Mouse (Mus musculus) liver, embryonic 14.5 days (tissue): Measurements from ENCODE around the gene Endog. TPM values are rescaled to one million over a fixed set of nuclear protein-coding genes. Genes with fewer than 3 reads are reported as not detected.
A peak's percentile ranks its signal among the peaks of the same experiment; 100 is the strongest.

Source experiments
- ATAC-seq: fragments of 200-750 bp; cut with Nextera tagmentation; 2 replicates; pipeline ENCODE4 v1.8.0; 2017; ENCODE audit warnings: moderate number of reproducible peaks, mild to moderate bottlenecking, moderate library complexity; ENCODE audit not compliant: insufficient read depth
- DNase-seq, 3 experiments: peaks; one replicate each; pipeline ENCODE4 v3.0.0-alpha.2; 2012 to 2013; ENCODE audit warnings: low read depth in 3 of 3, low spot score in 3 of 3
- H3K27ac ChIP-seq: fragments of 300-500 bp; sonication (generic); 2 replicates; pipeline ENCODE4 v1.5.1; 2014; ENCODE audit warnings: moderate library complexity, mild to moderate bottlenecking, control low read depth, inconsistent platforms
- H3K27me3 ChIP-seq: fragments of 300-500 bp; sonication (generic); 2 replicates; pipeline ENCODE4 v1.6.1; 2014; ENCODE audit warnings: mild to moderate bottlenecking, low read length, moderate library complexity; ENCODE audit not compliant: control insufficient read depth, insufficient read depth
- H3K36me3 ChIP-seq: fragments of 300-500 bp; sonication (generic); replicated peaks from 2 replicates; pipeline ENCODE4 v1.6.1; 2014; ENCODE audit warnings: low read depth; ENCODE audit not compliant: control insufficient read depth, insufficient read depth
- H3K4me1 ChIP-seq, 2 experiments: fragments of 200-500 bp in 1 of 2; fragments of 300-500 bp in 1 of 2; sonication (generic) in 1 of 2; replicated peaks; 2 replicates each; pipeline ENCODE4 v1.6.1; 2012 to 2014; ENCODE audit warnings: antibody characterized with exemption in 1 of 2, inconsistent platforms in 1 of 2, low read length in 1 of 2; ENCODE audit not compliant: control insufficient read depth in 2 of 2, insufficient read depth in 2 of 2
- H3K4me2 ChIP-seq: fragments of 300-500 bp; sonication (generic); 2 replicates; pipeline ENCODE4 v1.6.1; 2014; ENCODE audit warnings: low read depth, mild to moderate bottlenecking, control low read depth, moderate library complexity
- H3K4me3 ChIP-seq, 2 experiments: fragments of 200-500 bp in 1 of 2; fragments of 300-500 bp in 1 of 2; sonication (generic) in 1 of 2; 2 replicates each; pipeline ENCODE4 v1.5.1; 2012 to 2014; ENCODE audit warnings: low read depth in 2 of 2, low read length in 2 of 2, mild to moderate bottlenecking in 2 of 2, control low read depth in 1 of 2, inconsistent platforms in 1 of 2, moderate library complexity in 1 of 2; ENCODE audit not compliant: insufficient read depth in 1 of 2
- H3K9ac ChIP-seq: fragments of 300-500 bp; sonication (generic); replicated peaks from 2 replicates; pipeline ENCODE4 v1.6.1; 2014; ENCODE audit warnings: mild to moderate bottlenecking, control low read depth, moderate library complexity
- H3K9me3 ChIP-seq: fragments of 300-500 bp; sonication (generic); 2 replicates; pipeline ENCODE4 v1.6.1; 2016; ENCODE audit warnings: low read length, mixed read lengths; ENCODE audit not compliant: control insufficient read depth
- CTCF ChIP-seq: IDR thresholded peaks from 2 replicates; pipeline ENCODE4 v1.5.1; 2016; ENCODE audit warnings: antibody characterized with exemption, low read depth, control low read depth
- EP300 ChIP-seq: IDR thresholded peaks from 2 replicates; pipeline ENCODE4 v1.6.1; 2016; ENCODE audit warnings: antibody characterized with exemption, low read depth
- WGBS: fragments of 180-500 bp; shearing (Covaris S2); extraction: QIAGEN DNeasy Blood & Tissue Kit; methylation state at CpG from one replicate; pipeline ENCODE4 v1.1.7; 2014; ENCODE audit not compliant: insufficient replicate concordance; 5-methylcytosine and 5-hydroxymethylcytosine counted together
- polyA plus RNA-seq, 2 experiments: library from polyadenylated mRNA; depleted of rRNA in 1 of 2; stranded (reverse) in 1 of 2; unstranded in 1 of 2; fragments of >200 nt; fragmentation: Nextera tagmentation in 1 of 2; extraction: Ambion mirVana in 1 of 2; gene quantifications; 2 replicates each; pipeline versions ENCODE4 v1.2.1 to v1.2.3; 2012 to 2014

Gene Endog
- polyA plus RNA-seq, 2 experiments, result 11.9 to 20.3 TPM

DNA sequence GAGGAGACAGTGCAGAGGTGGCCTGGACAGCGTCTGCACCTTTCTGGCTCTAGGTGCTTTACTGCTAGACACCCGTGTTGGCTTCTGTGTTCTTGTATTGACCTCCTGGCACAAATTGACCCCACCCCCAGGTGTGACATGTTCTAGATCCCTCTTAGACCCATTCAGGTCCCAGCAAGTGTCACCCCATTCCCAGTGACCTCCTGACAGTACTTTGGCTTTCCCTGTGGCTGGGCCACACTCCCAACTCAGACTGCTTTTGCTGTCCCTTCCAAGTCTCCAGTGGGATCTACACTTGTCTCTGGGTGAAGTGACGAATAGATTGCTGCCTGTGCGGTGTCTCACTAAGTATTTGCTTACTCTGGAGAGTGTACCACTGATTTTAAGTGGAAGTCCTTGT is 36.1 kb downstream of the Endog start:
- no peak overlapping the region for H3K4me3 ChIP-seq
- no peaks in the 10 kb centered on the region for H3K36me3 ChIP-seq
- WGBS, result 68% methylated on average over 4 of the region's 4 CpGs
- no peak overlapping the region for H3K27ac ChIP-seq
- peaks cover 3 to 13% of the 10 kb centered on the region in 2 experiments; a peak in 3 of 4 replicates for H3K4me1 ChIP-seq
- H3K9ac ChIP-seq, result no peak overlapping the region
- H3K9me3 ChIP-seq, result no peaks in the 10 kb centered on the region
- DNase-seq (no peak), ATAC-seq (no peak)
- TF ChIP-seq CTCF, result no peak
- TF ChIP-seq EP300, result no peak
- H3K27me3 ChIP-seq, result no peaks in the 10 kb centered on the region
- no peak overlapping the region for H3K4me2 ChIP-seq

GRCm38 (mm10) chr2:30207886-30208285 is 36.6 kb downstream of the Endog start:
- 66% methylated on average over 5 of the region's 5 CpGs for WGBS
- DNase-seq (no peak), ATAC-seq (no peak)
- Histone ChIP-seq H3K36me3 (no peaks in the 10 kb centered on the region), H3K27me3 (no peaks in the 10 kb centered on the region), H3K9me3 (no peaks in the 10 kb centered on the region), H3K4me3 (no peak overlapping the region), H3K27ac (no peak overlapping the region), H3K4me1 (peaks cover 3 to 16% of the 10 kb centered on the region in 2 experiments; a peak in 3 of 4 replicates), H3K4me2 (no peak overlapping the region), H3K9ac (no peak overlapping the region)
- TF ChIP-seq EP300, result no peak
- TF ChIP-seq CTCF, result no peak

DNA sequence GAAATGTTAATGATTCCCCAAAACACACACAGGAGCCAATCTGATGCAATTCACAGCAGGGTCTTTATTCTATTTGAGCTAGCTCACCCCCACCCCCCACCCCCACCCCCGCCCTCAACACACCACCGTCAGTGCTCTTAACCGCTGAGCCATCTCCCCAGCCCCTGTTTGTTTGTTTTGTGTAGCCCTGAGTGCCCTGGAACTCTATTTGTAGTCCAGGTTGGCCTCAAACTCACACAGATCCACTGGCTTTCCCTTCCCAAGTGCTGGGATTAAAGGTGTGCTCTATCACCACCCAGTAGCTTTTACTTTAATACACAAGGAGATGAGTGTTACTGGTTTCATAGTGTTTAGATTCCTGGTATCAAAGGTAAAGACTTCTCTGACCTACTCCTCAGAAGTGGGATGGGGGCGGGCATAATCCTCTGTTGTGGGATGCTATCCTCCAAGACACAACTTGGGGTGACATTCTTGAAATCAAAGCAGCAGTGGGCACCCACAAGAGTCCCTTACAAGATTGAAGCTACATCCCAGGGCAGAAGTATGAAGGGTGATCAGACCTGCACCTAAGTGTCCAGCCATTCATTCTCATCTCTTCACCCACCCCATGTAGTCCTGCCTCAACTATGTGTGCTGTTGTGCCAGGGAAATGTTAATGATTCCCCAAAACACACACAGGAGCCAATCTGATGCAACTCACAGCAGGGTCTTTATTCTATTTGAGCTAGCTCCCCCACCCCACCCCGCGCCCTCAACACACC is 40.3 kb downstream of the Endog start:
- TF ChIP-seq EP300 (no peak), CTCF (no peak)
- H3K4me3 ChIP-seq, result no peak overlapping the region
- no peak overlapping the region for H3K27ac ChIP-seq
- no peak overlapping the region for H3K4me2 ChIP-seq
- H3K27me3 ChIP-seq, result no peaks in the 10 kb centered on the region
- H3K4me1 ChIP-seq, result peaks cover 0 to 5% of the 10 kb centered on the region in 2 experiments; a peak in 2 of 4 replicates
- no peaks in the 10 kb centered on the region for H3K36me3 ChIP-seq
- WGBS, result 50% methylated on average over 6 of the region's 6 CpGs
- H3K9ac ChIP-seq, result no peak overlapping the region
- peak; percentile 26; the same call in 1 of the 2 replicates for ATAC-seq
- H3K9me3 ChIP-seq, result no peaks in the 10 kb centered on the region
- no peak for DNase-seq

- Histone ChIP-seq H3K4me3 (no peak overlapping the region), H3K36me3 (no peaks in the 10 kb centered on the region), H3K27ac (no peak overlapping the region), H3K4me2 (no peak overlapping the region), H3K4me1 (peaks cover 0 to 4% of the 10 kb centered on the region in 2 experiments; a peak in 1 of 4 replicates), H3K9me3 (no peaks in the 10 kb centered on the region), H3K27me3 (no peaks in the 10 kb centered on the region), H3K9ac (no peak overlapping the region)
- DNase-seq, result no peak
- WGBS, result 50% methylated on average over 4 of the region's 4 CpGs
- ATAC-seq, result no peak
- no peak for TF ChIP-seq EP300
- TF ChIP-seq CTCF, result no peak
Observed at GRCm38 (mm10) chr2:30212169-30212545, 40.9 kb downstream of the Endog start.

GRCm38 (mm10) chr2:30212951-30213350 is 41.7 kb downstream of the Endog start:
- Histone ChIP-seq H3K4me2 (no peak overlapping the region), H3K4me3 (no peak overlapping the region), H3K9me3 (no peaks in the 10 kb centered on the region), H3K9ac (no peak overlapping the region), H3K27ac (no peak overlapping the region), H3K4me1 (peaks cover 0 to 4% of the 10 kb centered on the region in 2 experiments; a peak in 1 of 4 replicates), H3K36me3 (no peaks in the 10 kb centered on the region), H3K27me3 (no peaks in the 10 kb centered on the region)
- 59% methylated on average over 1 of the region's 1 CpGs for WGBS
- TF ChIP-seq CTCF (no peak), EP300 (no peak)
- ATAC-seq (no peak), DNase-seq (no peak)
